Mouse (Mus musculus) testis, adult 10 weeks (tissue): ENCODE data around the gene Hist1h2ab. TPM values are rescaled to one million over a fixed set of nuclear protein-coding genes. Genes with fewer than 3 reads are reported as not detected.

Source experiments
- polyA plus RNA-seq: library from polyadenylated mRNA; stranded (reverse); fragments of 350-450 nt; fragmentation: Illumina TruSeq; extraction: RNeasy Lipid Tissue Mini Kit (QIAGEN cat#74804); gene quantifications from one replicate; pipeline ENCODE4 v1.2.3, GENCODE M21; 2014; ENCODE audit warnings: low read depth, low replicate concordance

The Hist1h2ab gene
- polyA plus RNA-seq: not detected

DNA sequence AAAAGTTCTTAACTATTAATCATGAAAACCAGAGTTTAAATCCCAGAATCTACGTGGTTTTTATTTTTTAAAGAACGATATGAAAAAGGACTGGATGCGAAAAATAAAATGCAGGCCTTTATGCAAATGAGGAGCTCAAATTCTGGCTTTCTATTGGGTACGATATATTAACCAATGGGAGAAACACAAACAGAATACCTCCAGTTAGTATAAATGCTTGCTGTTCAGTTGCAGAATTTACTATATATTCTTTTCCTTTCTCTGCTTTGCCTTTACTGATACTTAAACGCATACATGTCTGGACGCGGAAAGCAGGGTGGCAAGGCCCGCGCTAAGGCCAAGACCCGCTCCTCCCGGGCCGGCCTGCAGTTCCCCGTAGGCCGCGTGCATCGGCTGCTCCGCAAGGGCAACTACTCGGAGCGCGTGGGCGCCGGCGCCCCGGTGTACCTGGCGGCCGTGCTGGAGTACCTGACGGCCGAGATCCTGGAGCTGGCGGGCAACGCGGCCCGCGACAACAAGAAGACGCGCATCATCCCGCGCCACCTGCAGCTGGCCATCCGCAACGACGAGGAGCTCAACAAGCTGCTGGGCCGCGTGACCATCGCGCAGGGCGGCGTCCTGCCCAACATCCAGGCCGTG lies at the start of gene Hist1h2ab:
TSS of gene Hist1h2ab (plus strand) at position 288 of the 639 bp plus-strand sequence.

DNA sequence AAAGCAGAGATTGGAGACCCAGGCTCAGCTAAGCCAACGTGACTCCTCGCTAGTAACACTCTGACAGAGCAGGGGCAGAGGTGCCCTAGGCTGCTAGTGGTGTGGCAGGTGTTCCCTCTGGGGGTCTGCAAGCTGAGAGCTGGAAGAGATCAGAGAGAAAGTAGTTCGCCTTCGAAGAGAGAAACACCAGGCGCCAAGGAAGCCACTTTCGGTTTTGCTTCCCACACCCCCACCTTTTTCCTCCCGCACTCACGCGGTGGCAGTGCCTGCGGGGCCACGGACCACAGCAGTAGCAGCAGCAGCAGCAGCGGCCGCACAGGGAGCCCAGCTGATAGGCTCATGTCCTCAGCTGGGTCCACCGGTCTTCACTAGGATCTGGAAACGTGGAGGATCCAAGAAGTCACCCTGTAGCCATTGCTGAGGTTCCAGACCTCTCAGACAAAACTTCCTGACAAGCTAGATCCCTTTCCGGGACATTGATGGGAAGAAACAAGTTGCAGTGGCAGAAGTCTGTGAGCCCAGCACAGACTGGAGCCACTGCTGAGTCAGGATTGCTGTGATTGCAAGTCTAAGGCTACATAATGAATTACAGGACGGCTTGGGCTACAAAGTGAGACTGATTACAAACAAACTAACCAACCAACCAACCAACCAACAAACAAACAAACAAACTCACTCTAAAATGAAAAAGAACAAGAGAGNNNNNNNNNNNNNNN lies 40.4 kb upstream of the Hist1h2ab start, which contains the start of gene Hfe:
TSS of gene Hfe (minus strand) at position 481 of the 716 bp plus-strand sequence.

DNA sequence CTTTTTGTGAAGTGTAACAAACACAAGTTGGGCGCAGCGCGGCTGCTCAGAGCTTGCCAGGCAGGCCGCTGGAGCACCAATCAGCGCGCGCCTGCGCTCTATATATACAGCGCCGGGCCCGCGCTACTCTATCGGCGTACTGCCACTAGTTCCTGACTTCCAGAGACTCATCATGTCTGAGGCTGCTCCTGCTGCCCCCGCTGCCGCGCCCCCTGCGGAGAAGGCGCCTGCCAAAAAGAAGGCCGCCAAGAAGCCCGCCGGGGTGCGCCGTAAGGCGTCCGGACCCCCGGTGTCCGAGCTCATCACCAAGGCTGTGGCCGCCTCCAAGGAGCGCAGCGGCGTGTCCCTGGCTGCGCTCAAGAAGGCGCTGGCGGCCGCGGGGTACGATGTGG lies 12.3 kb upstream of the Hist1h2ab start, which contains the start of gene Hist1h1c:
TSS of gene Hist1h1c (plus strand) at position 132 of the 392 bp plus-strand sequence.

DNA sequence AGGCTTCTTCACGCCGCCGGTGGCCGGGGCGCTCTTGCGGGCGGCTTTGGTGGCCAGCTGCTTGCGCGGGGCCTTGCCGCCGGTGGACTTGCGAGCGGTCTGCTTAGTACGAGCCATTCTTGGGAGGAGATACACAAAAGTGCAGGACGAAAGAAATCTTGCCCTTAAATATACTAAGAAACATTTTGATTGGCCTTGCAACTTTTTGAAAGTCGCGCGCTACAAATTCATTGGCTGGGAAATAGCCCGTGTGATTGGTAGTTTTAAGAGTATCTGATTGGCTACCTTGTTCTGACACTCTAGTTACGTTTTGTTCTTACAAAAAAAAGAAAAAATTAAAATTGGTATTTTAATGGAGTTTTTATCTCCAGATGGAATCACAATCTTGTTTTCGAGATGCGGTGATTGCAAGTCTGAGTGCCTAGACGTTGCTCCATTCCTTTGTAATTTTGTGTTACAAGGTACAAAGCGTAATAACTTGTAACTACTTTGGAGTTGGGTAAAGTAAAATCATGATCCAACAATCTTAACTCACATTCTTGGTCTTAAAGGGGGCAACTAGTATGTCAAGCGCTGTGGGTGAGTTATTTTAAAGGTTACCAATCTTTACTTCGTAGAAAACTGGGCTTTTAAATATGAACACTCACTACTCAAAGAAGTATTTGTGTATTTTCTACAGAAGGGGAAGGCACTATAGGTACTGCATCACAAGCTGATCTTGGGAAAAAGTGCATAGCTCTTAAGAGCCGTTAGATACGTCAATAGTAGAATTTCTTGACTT lies 5.4 kb upstream of the Hist1h2ab start, which contains the start of gene Hist1h3c:
TSS of gene Hist1h3c (minus strand) at position 222 of the 781 bp plus-strand sequence.

DNA sequence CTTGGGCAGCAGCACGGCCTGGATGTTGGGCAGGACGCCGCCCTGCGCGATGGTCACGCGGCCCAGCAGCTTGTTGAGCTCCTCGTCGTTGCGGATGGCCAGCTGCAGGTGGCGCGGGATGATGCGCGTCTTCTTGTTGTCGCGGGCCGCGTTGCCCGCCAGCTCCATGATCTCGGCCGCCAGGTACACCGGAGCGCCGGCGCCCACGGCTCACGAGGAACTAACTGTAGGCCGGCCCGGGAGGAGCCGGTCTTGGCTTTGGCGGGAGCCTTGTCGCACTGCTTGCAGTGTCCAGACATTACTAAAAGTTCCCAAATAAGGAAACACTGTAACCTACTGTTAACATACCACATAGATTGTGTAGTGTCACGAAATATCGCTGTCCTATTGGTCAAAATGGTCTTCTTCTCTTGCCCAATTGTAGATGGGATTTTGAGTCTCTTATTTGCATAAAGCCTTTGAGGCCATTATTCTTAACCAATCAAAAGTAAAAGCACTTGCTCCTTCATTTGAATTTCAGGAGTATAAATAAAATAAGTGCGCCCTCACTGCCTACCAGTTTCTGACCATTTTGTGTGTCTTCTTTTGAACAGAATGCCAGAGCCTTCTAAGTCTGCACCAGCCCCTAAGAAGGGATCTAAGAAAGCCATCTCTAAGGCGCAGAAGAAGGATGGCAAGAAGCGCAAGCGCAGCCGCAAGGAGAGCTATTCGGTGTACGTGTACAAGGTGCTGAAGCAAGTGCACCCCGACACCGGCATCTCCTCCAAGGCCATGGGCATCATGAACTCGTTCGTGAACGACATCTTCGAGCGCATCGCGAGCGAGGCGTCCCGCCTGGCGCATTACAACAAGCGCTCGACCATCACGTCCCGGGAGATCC lies 4.5 kb upstream of the Hist1h2ab start, which contains the start of gene Hist1h2bb:
TSS of gene Hist1h2bb (plus strand) at position 534 of the 880 bp plus-strand sequence.

DNA sequence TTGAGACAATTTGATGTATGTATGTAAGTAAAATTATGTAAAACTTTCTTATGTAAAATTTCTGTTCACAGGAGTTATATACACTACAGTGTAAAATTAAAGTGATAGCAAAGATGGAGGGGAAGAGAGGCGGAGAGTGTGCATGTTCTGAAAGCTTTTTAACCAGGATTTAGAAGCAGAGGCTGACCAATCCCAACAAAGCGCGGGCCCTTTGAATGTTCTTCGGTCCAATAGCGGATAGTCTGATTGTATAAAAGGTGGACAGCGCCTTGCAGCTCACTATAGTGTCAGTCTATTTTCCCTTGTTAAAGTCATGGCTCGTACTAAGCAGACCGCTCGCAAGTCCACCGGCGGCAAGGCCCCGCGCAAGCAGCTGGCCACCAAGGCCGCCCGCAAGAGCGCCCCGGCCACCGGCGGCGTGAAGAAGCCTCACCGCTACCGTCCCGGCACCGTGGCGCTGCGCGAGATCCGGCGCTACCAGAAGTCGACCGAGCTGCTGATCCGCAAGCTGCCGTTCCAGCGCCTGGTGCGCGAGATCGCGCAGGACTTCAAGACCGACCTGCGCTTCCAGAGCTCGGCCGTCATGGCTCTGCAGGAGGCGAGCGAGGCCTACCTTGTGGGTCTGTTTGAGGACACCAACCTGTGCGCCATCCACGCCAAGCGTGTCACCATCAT lies 1.3 kb downstream of the Hist1h2ab start, which contains the start of gene Hist1h3b:
TSS of gene Hist1h3b (plus strand) at position 201 of the 675 bp plus-strand sequence.

DNA sequence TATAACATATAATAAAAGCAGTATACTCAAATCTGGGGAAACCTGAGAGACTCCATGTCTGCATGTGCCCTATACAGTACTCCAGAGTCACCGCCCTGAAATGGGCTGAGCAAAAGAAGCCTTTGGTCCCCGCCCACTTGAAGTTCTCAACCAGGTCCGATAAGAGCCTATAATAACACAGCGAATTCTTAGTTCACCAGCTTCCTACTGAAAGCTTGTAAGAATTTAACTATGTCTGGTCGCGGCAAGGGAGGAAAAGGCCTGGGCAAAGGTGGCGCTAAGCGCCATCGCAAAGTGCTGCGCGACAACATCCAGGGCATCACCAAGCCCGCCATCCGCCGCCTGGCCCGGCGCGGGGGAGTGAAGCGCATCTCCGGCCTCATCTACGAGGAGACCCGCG lies 5.9 kb downstream of the Hist1h2ab start, which contains the start of gene Hist1h4b:
TSS of gene Hist1h4b (plus strand) at position 224 of the 400 bp plus-strand sequence.

DNA sequence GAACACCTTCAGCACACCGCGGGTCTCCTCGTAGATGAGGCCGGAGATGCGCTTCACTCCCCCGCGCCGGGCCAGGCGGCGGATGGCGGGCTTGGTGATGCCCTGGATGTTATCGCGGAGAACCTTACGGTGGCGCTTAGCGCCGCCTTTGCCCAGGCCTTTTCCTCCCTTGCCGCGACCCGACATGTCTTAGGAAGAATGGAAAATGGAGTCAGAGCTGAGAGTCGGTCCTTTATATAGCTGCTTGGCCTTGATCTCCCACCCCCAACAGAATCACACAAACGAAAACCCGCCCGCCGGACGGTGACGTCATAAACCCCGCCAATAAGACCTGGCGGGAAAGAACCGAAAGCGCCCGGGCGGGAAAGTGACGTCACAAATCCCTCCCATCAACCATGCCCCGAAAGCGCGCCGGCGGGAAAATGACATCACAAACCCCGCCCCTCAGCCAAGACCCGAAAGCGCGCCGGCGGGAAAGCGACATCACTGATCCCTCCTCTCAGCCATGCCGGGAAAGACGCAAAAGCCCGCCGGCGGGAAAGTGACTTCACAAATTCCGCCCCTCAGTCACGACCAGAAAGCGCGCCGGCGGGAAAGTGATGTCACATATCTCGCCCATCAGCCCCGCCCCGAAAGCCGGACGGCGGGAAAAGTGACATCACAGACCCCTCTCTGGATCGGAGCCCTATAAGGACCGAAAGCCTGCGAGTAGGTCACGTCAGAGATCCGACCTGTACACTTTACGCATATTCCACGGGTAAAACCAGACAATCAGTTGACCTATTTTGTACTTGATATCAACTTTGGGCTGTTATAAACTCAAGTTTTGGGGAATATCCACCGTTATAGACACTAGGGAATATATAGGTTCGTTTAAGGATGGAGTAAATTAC lies 10.3 kb downstream of the Hist1h2ab start, which contains the start of gene Hist1h4a:
TSS of gene Hist1h4a (minus strand) at position 259 of the 893 bp plus-strand sequence.

DNA sequence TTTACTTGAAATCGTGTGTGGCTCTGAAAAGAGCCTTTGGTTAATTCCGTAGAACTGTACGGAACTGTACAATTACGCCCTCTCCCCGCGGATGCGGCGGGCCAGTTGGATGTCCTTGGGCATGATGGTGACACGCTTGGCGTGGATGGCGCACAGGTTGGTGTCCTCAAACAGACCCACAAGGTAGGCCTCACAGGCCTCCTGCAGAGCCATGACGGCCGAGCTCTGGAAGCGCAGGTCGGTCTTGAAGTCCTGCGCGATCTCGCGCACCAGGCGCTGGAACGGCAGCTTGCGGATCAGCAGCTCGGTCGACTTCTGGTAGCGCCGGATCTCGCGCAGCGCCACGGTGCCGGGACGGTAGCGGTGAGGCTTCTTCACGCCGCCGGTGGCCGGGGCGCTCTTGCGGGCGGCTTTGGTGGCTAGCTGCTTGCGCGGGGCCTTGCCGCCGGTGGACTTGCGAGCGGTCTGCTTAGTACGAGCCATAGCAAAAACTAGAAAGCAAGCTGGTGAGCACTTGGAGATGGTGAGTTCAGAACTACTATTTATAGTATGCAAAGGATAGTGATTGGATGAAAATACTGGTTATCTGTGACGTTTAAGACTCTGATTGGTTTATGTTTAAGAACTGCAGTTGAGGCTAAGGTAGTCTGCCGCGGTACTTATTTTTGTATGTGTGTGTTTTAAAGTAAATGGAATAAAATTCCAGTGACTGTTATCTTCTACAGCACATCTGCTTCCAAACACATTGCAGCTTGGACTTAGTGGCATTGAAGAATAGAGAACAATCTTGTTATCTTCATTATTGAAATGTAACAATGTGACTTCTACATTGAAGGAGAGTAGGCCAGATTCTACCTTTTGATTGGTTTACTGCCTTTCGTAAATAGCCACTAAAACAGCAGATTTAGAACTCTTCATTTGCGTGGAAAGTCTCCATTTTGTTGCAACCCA lies 11.2 kb downstream of the Hist1h2ab start, which contains the start of gene Hist1h3a:
TSS of gene Hist1h3a (minus strand) at position 516 of the 951 bp plus-strand sequence.

DNA sequence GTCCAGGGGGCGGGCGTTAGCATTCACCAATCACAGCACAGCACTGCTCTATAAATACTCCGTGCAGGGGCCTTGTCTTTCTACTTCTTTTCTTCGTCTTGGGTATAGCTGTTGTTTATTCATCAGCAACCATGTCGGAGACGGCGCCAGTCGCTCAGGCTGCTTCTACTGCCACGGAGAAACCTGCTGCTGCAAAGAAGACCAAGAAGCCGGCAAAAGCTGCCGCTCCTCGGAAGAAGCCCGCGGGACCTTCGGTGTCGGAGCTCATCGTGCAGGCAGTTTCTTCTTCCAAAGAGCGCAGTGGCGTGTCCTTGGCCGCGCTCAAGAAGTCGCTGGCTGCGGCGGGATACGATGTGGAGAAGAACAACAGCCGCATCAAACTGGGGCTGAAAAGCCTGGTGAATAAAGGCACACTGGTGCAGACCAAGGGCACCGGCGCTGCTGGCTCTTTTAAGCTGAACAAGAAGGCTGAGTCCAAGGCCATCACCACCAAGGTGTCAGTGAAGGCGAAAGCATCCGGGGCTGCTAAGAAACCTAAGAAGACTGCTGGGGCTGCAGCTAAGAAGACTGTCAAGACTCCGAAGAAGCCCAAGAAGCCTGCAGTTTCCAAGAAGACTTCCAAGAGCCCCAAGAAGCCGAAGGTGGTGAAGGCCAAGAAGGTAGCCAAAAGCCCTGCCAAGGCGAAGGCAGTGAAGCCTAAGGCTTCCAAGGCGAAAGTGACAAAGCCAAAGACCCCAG lies 12.8 kb downstream of the Hist1h2ab start, which contains the start of gene Hist1h1a:
TSS of gene Hist1h1a (plus strand) at position 81 of the 738 bp plus-strand sequence.

DNA sequence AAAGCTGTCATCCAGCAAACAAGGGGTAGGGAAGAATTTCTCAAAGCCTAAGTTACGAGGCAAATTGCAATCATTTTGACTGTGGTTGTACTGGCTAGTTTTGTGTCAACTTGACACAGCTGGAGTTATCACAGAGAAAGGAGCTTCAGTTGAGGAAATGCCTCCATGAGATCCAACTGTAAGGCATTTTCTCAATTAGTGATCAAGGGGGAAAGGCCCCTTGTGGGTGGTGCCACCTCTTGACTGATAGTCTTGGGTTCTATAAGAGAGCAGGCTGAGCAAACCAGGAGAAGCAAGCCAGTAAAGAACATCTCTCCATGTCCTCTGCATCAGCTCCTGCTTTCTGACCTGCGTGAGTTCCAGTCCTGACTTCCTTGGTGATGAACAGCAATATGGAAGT lies 18.7 kb downstream of the Hist1h2ab start, which contains the start of gene Trim38:
TSS of gene Trim38 (plus strand) at position 301 of the 400 bp plus-strand sequence.

Other genes with a start within 250 kb of the Hist1h2ab start
- gene Hist1h4h, start 220.1 kb upstream of the Hist1h2ab start, polyA plus RNA-seq: not detected
- not detected for gene Hist1h2af, start 217.2 kb upstream of the Hist1h2ab start, polyA plus RNA-seq
- gene Hist1h3g, start 215.7 kb upstream of the Hist1h2ab start, polyA plus RNA-seq: not detected
- not detected for gene Hist1h2bh, start 207.7 kb upstream of the Hist1h2ab start, polyA plus RNA-seq
- not detected for gene Hist1h3f, start 207.1 kb upstream of the Hist1h2ab start, polyA plus RNA-seq
- gene Hist1h4f, start 199.5 kb upstream of the Hist1h2ab start, polyA plus RNA-seq: not detected
- gene Hist1h1d, start 197.9 kb upstream of the Hist1h2ab start, polyA plus RNA-seq: 0.11 TPM
- gene Hist1h3e, start 188.8 kb upstream of the Hist1h2ab start, polyA plus RNA-seq: not detected
- not detected for gene Hist1h2ae, start 179.9 kb upstream of the Hist1h2ab start, polyA plus RNA-seq
- not detected for gene Hist1h2bg, start 179.7 kb upstream of the Hist1h2ab start, polyA plus RNA-seq
- not detected for gene Hist1h2bf, start 176.9 kb upstream of the Hist1h2ab start, polyA plus RNA-seq
- gene Hist1h2ad, start 176.7 kb upstream of the Hist1h2ab start, polyA plus RNA-seq: not detected
- not detected for gene Hist1h3d, start 175.4 kb upstream of the Hist1h2ab start, polyA plus RNA-seq
- gene Hist1h4d, start 169.5 kb upstream of the Hist1h2ab start, polyA plus RNA-seq: not detected
- gene Hist1h2be, start 130.0 kb upstream of the Hist1h2ab start, polyA plus RNA-seq: 0.91 TPM
- gene Hist1h1e, start 128.6 kb upstream of the Hist1h2ab start, polyA plus RNA-seq: 0.24 TPM
- gene Hist1h2ac, start 67.2 kb upstream of the Hist1h2ab start, polyA plus RNA-seq: 0.28 TPM
- 16.4 TPM for gene Hist1h2bc, start 66.9 kb upstream of the Hist1h2ab start, polyA plus RNA-seq
- gene Hist1h1t, start 55.3 kb upstream of the Hist1h2ab start, polyA plus RNA-seq: 0.91 TPM
- 3.9 TPM for gene Hist1h4c, start 52.7 kb upstream of the Hist1h2ab start, polyA plus RNA-seq
- gene Hfe, start 40.3 kb upstream of the Hist1h2ab start, polyA plus RNA-seq: 13.3 TPM
- gene Hist1h1c, start 12.3 kb upstream of the Hist1h2ab start, polyA plus RNA-seq: 1.8 TPM
- not detected for gene Hist1h3c, start 5.5 kb upstream of the Hist1h2ab start, polyA plus RNA-seq
- not detected for gene Hist1h2bb, start 4.4 kb upstream of the Hist1h2ab start, polyA plus RNA-seq
- gene Hist1h3b, start 1.1 kb downstream of the Hist1h2ab start, polyA plus RNA-seq: not detected
- not detected for gene Hist1h4b, start 5.9 kb downstream of the Hist1h2ab start, polyA plus RNA-seq
- gene Hist1h4a, start 10.1 kb downstream of the Hist1h2ab start, polyA plus RNA-seq: 3.1 TPM
- not detected for gene Hist1h3a, start 11.3 kb downstream of the Hist1h2ab start, polyA plus RNA-seq
- not detected for gene Hist1h1a, start 12.5 kb downstream of the Hist1h2ab start, polyA plus RNA-seq
- gene Trim38, start 18.8 kb downstream of the Hist1h2ab start, polyA plus RNA-seq: 4.5 TPM
- 0.25 TPM for gene Slc17a2, start 55.9 kb downstream of the Hist1h2ab start, polyA plus RNA-seq
- gene Slc17a3, start 88.3 kb downstream of the Hist1h2ab start, polyA plus RNA-seq: 0.57 TPM
- gene Slc17a1, start 116.6 kb downstream of the Hist1h2ab start, polyA plus RNA-seq: 0.53 TPM
- not detected for gene Slc17a4, start 163.9 kb downstream of the Hist1h2ab start, polyA plus RNA-seq
- gene Hist1h2ba, start 183.0 kb downstream of the Hist1h2ab start, polyA plus RNA-seq: not detected
- gene Hist1h2aa, start 183.3 kb downstream of the Hist1h2ab start, polyA plus RNA-seq: not detected
- 54.6 TPM for gene Scgn, start 240.1 kb downstream of the Hist1h2ab start, polyA plus RNA-seq